Mouse (Mus musculus) C2C12 (cell line): ENCODE measurements at regions not wholly inside any gene's neighbourhood (a gene's known extent, or its start where the extent isn't known, plus 50 kb on each side); places are given as distances from the start of the nearest gene placed in this dataset.

Experiments used
- CEBPB ChIP-seq: IDR thresholded peaks from one replicate; pipeline ENCODE4 v1.6.1; 2011; ENCODE audit warnings: low read depth, mild to moderate bottlenecking, control low read depth, moderate library complexity
- CTCF ChIP-seq: IDR thresholded peaks from one replicate; pipeline ENCODE4 v1.5.1; 2011; ENCODE audit not compliant: control insufficient read depth, insufficient read depth, insufficient read length

GRCm38 (mm10) chr13:119263561-119263960, 164.8 kb upstream of the Paip1 start:
- TF ChIP-seq CTCF (no peak), CEBPB (no peak)
